Mouse (Mus musculus): ENCODE results near the gene Sema6b. TPM values are rescaled to one million over a fixed set of nuclear protein-coding genes. Genes with fewer than 3 reads are reported as not detected.

Gene Sema6b
- total RNA-seq (2017) = 0.53 to 1.2 TPM (median 0.87 TPM) in 3 replicates

GRCm38 (mm10) chr17:56139858-56140595 lies at the start of gene Sema6b:
Gene Sema6b, minus strand, starts transcription at chr17:56140343.
- ATAC-seq (replicated peaks; ENCODE audit: insufficient number of reproducible peaks, low FRiP score, low TSS enrichment, poor library complexity, severe bottlenecking) = no peak

DNA sequence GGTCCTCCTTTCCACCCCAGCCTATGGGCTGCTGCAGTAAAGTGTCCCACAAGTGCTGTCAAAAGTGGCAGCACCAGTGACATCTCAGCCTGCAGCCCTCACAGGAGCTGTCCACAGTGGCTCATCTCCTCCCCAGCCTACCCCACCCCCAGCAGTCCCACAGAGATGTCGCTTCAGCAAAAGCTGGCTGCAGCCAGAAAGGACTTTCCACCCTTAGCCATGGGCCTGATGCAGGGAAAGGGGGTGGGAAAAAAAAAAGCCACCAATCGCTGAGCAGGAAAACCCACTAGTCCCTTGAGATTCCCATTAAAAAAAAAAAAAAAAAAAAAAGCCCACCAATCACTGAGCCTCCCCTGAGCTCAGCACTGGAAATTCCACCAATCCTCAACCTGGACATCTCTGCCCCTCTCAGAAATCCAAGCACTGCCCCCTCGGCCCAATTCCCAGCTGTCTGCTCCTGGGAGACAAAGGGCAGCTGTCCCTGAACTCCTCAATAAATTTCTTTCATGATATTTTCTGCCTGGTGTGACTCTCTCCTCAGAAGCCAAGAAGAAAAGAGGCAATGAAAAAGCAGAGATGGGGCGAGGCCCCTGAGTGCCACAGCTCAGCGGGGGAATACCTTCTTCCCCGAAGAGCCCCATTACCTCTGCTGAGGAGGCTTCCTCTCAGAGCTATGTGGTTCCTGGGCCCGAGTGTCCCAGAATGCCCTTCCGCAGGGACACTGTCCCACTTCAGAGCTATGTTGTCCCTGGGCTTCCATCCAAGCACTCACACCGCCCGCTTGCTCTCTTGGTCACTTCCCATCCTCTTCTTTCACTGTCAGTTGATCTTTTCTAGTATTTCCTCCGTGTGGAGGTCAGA lies 45.4 kb upstream of the Sema6b start:
- ATAC-seq (replicated peaks; ENCODE audit: insufficient number of reproducible peaks, low FRiP score, low TSS enrichment, poor library complexity, severe bottlenecking) = no peak

- peak; percentile 92 for ATAC-seq (replicated peaks; ENCODE audit: insufficient number of reproducible peaks, low FRiP score, low TSS enrichment, poor library complexity, severe bottlenecking)
These were observed 43.5 kb upstream of the Sema6b start, which contains the start of gene Mydgf for GRCm38 (mm10) chr17:56183658-56184103. Gene Mydgf, minus strand, starts transcription at chr17:56183920.

- ATAC-seq (replicated peaks; ENCODE audit: insufficient number of reproducible peaks, low FRiP score, low TSS enrichment, poor library complexity, severe bottlenecking) = 0 out of 2 replicates have a peak, but pooled peaks have one; percentile 5
These were observed 43.0 kb upstream of the Sema6b start for GRCm38 (mm10) chr17:56182975-56183657.

- ATAC-seq (replicated peaks; ENCODE audit: insufficient number of reproducible peaks, low FRiP score, low TSS enrichment, poor library complexity, severe bottlenecking) = no peak
These were observed 35.3 kb upstream of the Sema6b start for GRCm38 (mm10) chr17:56175416-56175815.

- ATAC-seq (replicated peaks; ENCODE audit: insufficient number of reproducible peaks, low FRiP score, low TSS enrichment, poor library complexity, severe bottlenecking) = no peak
These were observed 33.4 kb upstream of the Sema6b start for GRCm38 (mm10) chr17:56173401-56174046.

GRCm38 (mm10) chr17:56171881-56172280 lies 31.7 kb upstream of the Sema6b start:
- ATAC-seq (replicated peaks; ENCODE audit: insufficient number of reproducible peaks, low FRiP score, low TSS enrichment, poor library complexity, severe bottlenecking) = no peak

GRCm38 (mm10) chr17:56171456-56171855 lies 31.3 kb upstream of the Sema6b start:
- no peak for ATAC-seq (replicated peaks; ENCODE audit: insufficient number of reproducible peaks, low FRiP score, low TSS enrichment, poor library complexity, severe bottlenecking)

DNA sequence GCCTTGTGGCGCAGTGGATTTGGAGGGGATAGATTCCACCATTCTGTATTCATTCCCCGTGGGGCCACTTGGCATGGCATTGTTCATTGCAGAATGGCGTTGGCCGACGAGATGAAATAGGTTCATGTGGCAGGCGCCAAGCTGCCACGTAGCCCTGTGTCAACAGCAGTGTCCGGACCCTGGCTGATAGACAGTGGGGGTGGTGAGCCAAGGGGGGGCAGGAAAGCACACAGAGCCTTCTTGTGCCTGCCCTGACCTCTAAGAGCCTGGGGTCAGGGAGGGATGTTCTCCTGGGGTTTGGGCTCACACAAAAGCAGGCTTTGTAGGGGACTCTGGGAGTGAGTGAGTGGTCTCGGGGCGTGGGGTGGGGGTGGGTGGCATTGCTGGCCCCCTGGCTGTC lies 30.5 kb upstream of the Sema6b start:
- no peak for ATAC-seq (replicated peaks; ENCODE audit: insufficient number of reproducible peaks, low FRiP score, low TSS enrichment, poor library complexity, severe bottlenecking)

- no peak for ATAC-seq (replicated peaks; ENCODE audit: insufficient number of reproducible peaks, low FRiP score, low TSS enrichment, poor library complexity, severe bottlenecking)
These were observed 29.7 kb upstream of the Sema6b start for GRCm38 (mm10) chr17:56169830-56170229.

DNA sequence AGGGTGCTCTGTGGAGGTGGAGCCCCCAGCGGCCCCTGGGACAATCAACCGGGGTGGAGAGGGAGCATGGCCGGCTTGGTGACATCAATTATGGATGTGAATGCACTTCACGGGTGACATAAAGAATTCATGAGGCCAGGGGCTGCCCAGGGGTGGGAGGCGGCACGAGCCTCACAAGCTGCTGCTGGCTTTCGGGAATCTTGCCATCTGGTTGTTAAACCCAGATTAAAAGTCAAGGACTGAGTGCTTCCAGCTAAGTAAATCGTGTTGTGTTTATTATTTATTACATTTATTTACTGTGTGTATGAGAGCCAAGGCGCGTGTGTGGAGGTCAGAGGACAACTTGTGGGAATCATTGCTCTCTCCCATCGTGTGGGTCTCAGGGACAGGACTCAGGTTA lies 25.5 kb upstream of the Sema6b start:
- no peak for ATAC-seq (replicated peaks; ENCODE audit: insufficient number of reproducible peaks, low FRiP score, low TSS enrichment, poor library complexity, severe bottlenecking)

DNA sequence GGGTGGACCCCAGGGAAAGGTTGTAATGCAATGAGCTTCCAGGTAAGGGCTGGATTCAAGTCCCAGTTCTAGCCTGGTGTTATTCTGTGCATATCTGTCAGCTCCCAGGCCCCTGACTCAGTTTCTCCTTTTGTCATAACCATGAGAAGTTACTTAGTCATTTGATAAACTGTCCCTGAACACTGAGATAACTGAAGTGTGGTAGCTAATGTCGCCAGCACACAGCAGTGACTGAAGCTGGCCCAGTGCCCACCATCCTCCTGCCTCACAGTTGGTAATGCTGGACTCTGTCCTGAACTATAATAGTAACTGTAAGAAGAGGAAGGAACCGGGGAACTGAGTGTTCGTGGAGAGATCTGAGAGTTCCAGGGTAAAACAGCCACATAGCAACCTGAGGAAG lies 24.4 kb upstream of the Sema6b start:
- no peak for ATAC-seq (replicated peaks; ENCODE audit: insufficient number of reproducible peaks, low FRiP score, low TSS enrichment, poor library complexity, severe bottlenecking)

DNA sequence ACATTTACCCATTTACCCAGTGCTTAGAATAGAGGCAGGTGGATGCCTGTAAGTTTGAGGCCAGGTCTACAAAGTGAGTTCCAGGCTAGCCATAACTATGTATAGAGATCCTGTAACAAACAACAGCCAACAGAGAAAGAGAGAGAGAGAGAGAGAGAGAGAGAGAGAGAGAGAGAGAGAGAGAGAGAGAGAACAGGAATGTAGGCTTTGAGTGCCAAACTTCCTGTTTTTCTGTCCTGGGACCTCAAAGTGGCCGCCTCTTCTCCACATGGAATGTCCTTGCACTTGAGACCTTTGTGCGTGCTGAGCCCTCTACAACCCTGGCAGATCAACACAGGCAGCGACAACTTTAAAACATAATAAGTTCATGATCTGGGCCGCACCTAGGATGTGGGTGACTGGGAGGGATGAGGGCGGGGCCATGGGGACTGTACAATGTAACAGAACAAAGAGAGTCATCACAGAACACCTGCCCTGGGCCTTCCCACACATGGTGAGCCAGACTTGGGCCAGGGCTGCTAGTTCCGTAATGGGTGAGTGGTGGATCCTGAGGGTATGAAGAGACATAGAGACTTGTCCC lies 23.5 kb upstream of the Sema6b start:
- ATAC-seq (replicated peaks; ENCODE audit: insufficient number of reproducible peaks, low FRiP score, low TSS enrichment, poor library complexity, severe bottlenecking) = no peak

- ATAC-seq (replicated peaks; ENCODE audit: insufficient number of reproducible peaks, low FRiP score, low TSS enrichment, poor library complexity, severe bottlenecking) = peak; percentile 96
These were observed 22.2 kb upstream of the Sema6b start, which contains the start of gene Tnfaip8l1 for GRCm38 (mm10) chr17:56162231-56162774. Gene Tnfaip8l1, plus strand, starts transcription at chr17:56162477.

- no peak for ATAC-seq (replicated peaks; ENCODE audit: insufficient number of reproducible peaks, low FRiP score, low TSS enrichment, poor library complexity, severe bottlenecking)
These were observed 19.6 kb upstream of the Sema6b start for GRCm38 (mm10) chr17:56159729-56160128.

GRCm38 (mm10) chr17:56153643-56154042 lies 13.5 kb upstream of the Sema6b start:
- ATAC-seq (replicated peaks; ENCODE audit: insufficient number of reproducible peaks, low FRiP score, low TSS enrichment, poor library complexity, severe bottlenecking) = no peak

- ATAC-seq (replicated peaks; ENCODE audit: insufficient number of reproducible peaks, low FRiP score, low TSS enrichment, poor library complexity, severe bottlenecking) = no peak
These were observed 9.8 kb upstream of the Sema6b start for GRCm38 (mm10) chr17:56149897-56150296.

All from monocyte, adult 5-6 weeks (primary cell).